ENCODE assay signal across 10 mouse cellular contexts in the genomic region with DNA sequence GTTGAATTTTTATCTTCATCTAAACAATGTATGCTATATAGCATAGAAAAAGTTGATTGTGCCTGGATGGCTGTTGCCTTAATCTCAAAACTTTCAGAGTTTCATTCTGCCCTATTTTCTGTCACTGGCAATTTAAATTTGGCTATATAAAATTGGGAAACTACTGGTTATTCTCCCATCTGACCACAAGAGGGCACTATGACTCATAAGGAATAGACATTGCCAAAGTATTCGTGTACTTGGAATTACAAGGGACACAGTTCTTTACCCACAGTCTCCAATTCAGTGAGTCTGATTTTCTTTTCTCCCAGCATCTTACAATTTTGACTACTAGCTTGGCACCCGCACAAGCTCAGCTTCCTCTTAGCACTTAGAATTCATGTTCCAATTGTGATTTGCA. TPM values are rescaled to one million over a fixed set of nuclear protein-coding genes. Genes with fewer than 3 reads are reported as not detected.
DNase-seq lines count a peak whose midpoint lies in the region; ATAC-seq and TF ChIP-seq lines count a peak whose summit lies in the region.
"Had no signal": no experiment of that assay in that cellular context is flagged by ENCODE, and none has a peak within 500 bp of the region (broad histone marks: within the 10 kb centered on the region; RNA-seq: fewer than 3 reads in every experiment).

No protein-coding gene starts in this region.

- no peaks in the 10 kb centered on the region for H3K27me3 ChIP-seq in heart, postnatal 0 days (ENCODE audit: control insufficient read depth, insufficient read depth, low read length)
- H3K27me3 ChIP-seq: limb, embryonic 15.5 days had no signal

- intact Hi-C loops in heart, postnatal 36 days (cut with DNase I) = no loop called here

- TF ChIP-seq EP300 in heart, postnatal 0 days (IDR thresholded peaks at IDR 0.05; ENCODE audit: low read depth) = no peak

- H3K36me3 ChIP-seq in heart, postnatal 0 days (replicated peaks; ENCODE audit: control insufficient read depth, insufficient read depth, low read length) = no peaks in the 10 kb centered on the region
- H3K36me3 ChIP-seq: limb, embryonic 15.5 days had no signal

- H3K4me3 ChIP-seq in heart, postnatal 0 days (ENCODE audit: low read depth, low read length) = no peak overlapping the region
- H3K4me3 ChIP-seq: limb, embryonic 15.5 days had no signal

- H3K4me2 ChIP-seq in heart, postnatal 0 days (ENCODE audit: low read depth, low read length) = no peak overlapping the region
- H3K4me2 ChIP-seq: limb, embryonic 15.5 days had no signal

- 42% methylated on average over 2 of the region's 2 CpGs for WGBS in heart, postnatal 0 days

- no peaks in the 10 kb centered on the region for H3K9me3 ChIP-seq in heart, postnatal 0 days (replicated peaks; ENCODE audit: control insufficient read depth, low read length)
- H3K9me3 ChIP-seq: limb, embryonic 15.5 days had no signal

- H3K9ac ChIP-seq in heart, postnatal 0 days (replicated peaks; ENCODE audit: low read depth, low read length) = no peak overlapping the region
- H3K9ac ChIP-seq: limb, embryonic 15.5 days had no signal

- DNase-seq in heart, postnatal 0 days (ENCODE audit: low spot score) = peak; percentile 41
- DNase-seq in heart, postnatal 36 days = no peak
- peak; percentile 2 for DNase-seq in lung, postnatal 36 days
- no peak for DNase-seq in lung, postnatal 10 days
- peak; percentile 45 for DNase-seq in R1 (ENCODE audit: low read depth, low spot score)
- peak; percentile 76 for DNase-seq in retina, embryonic 14.5 days (ENCODE audit: low spot score)
- no peak for DNase-seq in urinary bladder, postnatal 10 days (ENCODE audit: low spot score)
- DNase-seq: kidney, postnatal 10 days had no signal

- TF ChIP-seq CTCF in heart, postnatal 0 days (IDR thresholded peaks at IDR 0.05; ENCODE audit: low read depth) = peak; percentile 66

- no peaks in the 10 kb centered on the region for H3K4me1 ChIP-seq in heart, postnatal 0 days (ENCODE audit: control insufficient read depth, insufficient read depth)
- H3K4me1 ChIP-seq: limb, embryonic 15.5 days had no signal

- ATAC-seq in heart, postnatal 0 days (ENCODE audit: insufficient read depth, low read depth) = no peak
- no peak; the same call in 1 of the 2 replicates for ATAC-seq in granulocyte monocyte progenitor cell, adult 5-6 weeks (replicated peaks; ENCODE audit: poor library complexity, severe bottlenecking)

- H3K27ac ChIP-seq in heart, postnatal 0 days (ENCODE audit: low read depth) = no peak overlapping the region
- H3K27ac ChIP-seq: limb, embryonic 15.5 days had no signal

RNA-seq across cellular contexts. Expression of a gene that starts 23.5 kb away (rescaled TPM):
- 20.0 and 24.4 TPM in 2 replicates for total RNA-seq in heart, postnatal 0 days (2014; rRNA removed; ENCODE audit: low replicate concordance)
- 9.2 and 9.8 TPM in 2 replicates for polyA plus RNA-seq in heart, postnatal 0 days (2015; fragmentation: Nextera tagmentation; extraction: Ambion mirVana)
- total RNA-seq in heart, postnatal 36 days (2021) = 10 to 100 TPM; 10.4 to 16.3 TPM
- total RNA-seq in granulocyte monocyte progenitor cell, adult 5-6 weeks (2014; fragmentation: Nextera tagmentation) = not detected in 2 replicates
- total RNA-seq in granulocyte monocyte progenitor cell, adult 5-6 weeks (2017) = not detected in 2 replicates

Comparison
In these comparisons a context has a peak if more than half of its experiments do, and no peak if none do; other contexts are left out.
1. DNase-seq: peak in heart, postnatal 0 days (single experiment), lung, postnatal 36 days (single experiment), R1 (single experiment) and retina, embryonic 14.5 days (single experiment); none in heart, postnatal 36 days (0 of 2), lung, postnatal 10 days (single experiment) and urinary bladder, postnatal 10 days (single experiment).
2. RNA of a gene that starts 23.5 kb away (total RNA-seq): 20.0 to 24.4 TPM in heart, postnatal 0 days and 10.4 to 16.3 TPM in heart, postnatal 36 days; not detected in granulocyte monocyte progenitor cell, adult 5-6 weeks; every median in the first group is over 10 times any median in the second.